Mouse (Mus musculus) embryonic facial prominence, embryonic 14.5 days (tissue): ENCODE measurements around the gene Rprd2. TPM values are rescaled to one million over a fixed set of nuclear protein-coding genes. Genes with fewer than 3 reads are reported as not detected.

Experiments used
- ATAC-seq: fragments of 200-750 bp; cut with Nextera tagmentation; 2 replicates; pipeline ENCODE4 v1.8.0; 2017; ENCODE audit warnings: low read depth, moderate number of reproducible peaks, moderate TSS enrichment
- DNase-seq: peaks from one replicate; pipeline ENCODE4 v3.0.0-alpha.2; 2015; ENCODE audit warnings: low spot score
- H3K27ac ChIP-seq: fragments of 300-500 bp; sonication (generic); replicated peaks from 2 replicates; pipeline ENCODE4 v1.5.1; 2014; ENCODE audit warnings: low read depth, mild to moderate bottlenecking, low read length, moderate library complexity
- H3K27me3 ChIP-seq: fragments of 300-500 bp; sonication (generic); replicated peaks from 2 replicates; pipeline ENCODE4 v1.6.1; 2014; ENCODE audit warnings: low read length; ENCODE audit not compliant: control insufficient read depth, insufficient read depth
- H3K36me3 ChIP-seq: fragments of 300-500 bp; sonication (generic); 2 replicates; pipeline ENCODE4 v1.6.1; 2014; ENCODE audit warnings: low read length, mixed read lengths; ENCODE audit not compliant: control insufficient read depth, insufficient read depth
- H3K4me1 ChIP-seq: fragments of 300-500 bp; sonication (generic); 2 replicates; pipeline ENCODE4 v1.6.1; 2014; ENCODE audit warnings: antibody characterized with exemption, low read length; ENCODE audit not compliant: control insufficient read depth, insufficient read depth
- H3K4me2 ChIP-seq: fragments of 300-500 bp; sonication (generic); 2 replicates; pipeline ENCODE4 v1.6.1; 2014; ENCODE audit warnings: low read depth, mild to moderate bottlenecking, low read length, moderate library complexity, mixed read lengths
- H3K4me3 ChIP-seq: fragments of 300-500 bp; sonication (generic); 2 replicates; pipeline ENCODE4 v1.5.1; 2014; ENCODE audit warnings: low read depth, mild to moderate bottlenecking, low read length
- H3K9ac ChIP-seq: fragments of 300-500 bp; sonication (generic); 2 replicates; pipeline ENCODE4 v1.6.1; 2014; ENCODE audit warnings: low read depth, mild to moderate bottlenecking, low read length, moderate library complexity, mixed read lengths
- H3K9me3 ChIP-seq: fragments of 300-500 bp; sonication (generic); 2 replicates; pipeline ENCODE4 v1.6.1; 2016; ENCODE audit warnings: low read length; ENCODE audit not compliant: control insufficient read depth
- WGBS: fragments of 180-500 bp; shearing (Covaris S2); extraction: QIAGEN DNeasy Blood & Tissue Kit; methylation state at CpG from one replicate; pipeline ENCODE4 v1.1.7; 2014; 5-methylcytosine and 5-hydroxymethylcytosine counted together
- polyA plus RNA-seq: library from polyadenylated mRNA; unstranded; fragments of >200 nt; fragmentation: Nextera tagmentation; extraction: Ambion mirVana; gene quantifications from 2 replicates; pipeline ENCODE4 v1.2.1, GENCODE M21; 2014

The Rprd2 gene
- polyA plus RNA-seq, 1 experiment from 2014 or later = 20.5 TPM

DNA sequence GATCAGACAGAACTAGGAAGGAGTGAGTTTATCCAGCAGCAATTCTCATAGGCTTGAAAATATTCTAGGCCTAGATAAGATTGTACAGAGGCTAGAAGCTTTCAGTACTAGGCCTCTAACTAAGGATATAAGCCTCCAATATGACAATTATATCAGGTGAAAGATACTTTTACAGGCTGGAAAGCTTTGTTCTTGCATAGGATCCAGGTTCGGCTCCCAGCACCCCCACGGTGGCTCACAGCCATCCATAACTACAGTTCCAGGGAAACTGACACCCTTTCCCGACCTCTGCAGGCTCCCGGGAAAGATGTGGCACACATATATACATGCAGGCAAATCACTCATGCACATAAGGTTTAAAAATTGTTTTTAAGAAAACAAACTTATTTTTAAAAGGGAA is 14.8 kb downstream of the Rprd2 start:
- no peak for DNase-seq
- 96% methylated on average over 4 of the region's 4 CpGs for WGBS

GRCm38 (mm10) chr3:95798756-95799155 is 19.9 kb downstream of the Rprd2 start:
- Histone ChIP-seq H3K4me1 (no peaks in the 10 kb centered on the region), H3K27me3 (no peaks in the 10 kb centered on the region), H3K9ac (no peak overlapping the region), H3K27ac (no peak overlapping the region), H3K4me2 (no peak overlapping the region), H3K9me3 (no peaks in the 10 kb centered on the region), H3K36me3 (no peaks in the 10 kb centered on the region), H3K4me3 (no peak overlapping the region)
- WGBS = 77% methylated on average over 4 of the region's 4 CpGs
- no peak for DNase-seq
- ATAC-seq = no peak

More for the DNA sequence above, 14.8 kb downstream of the Rprd2 start:
- Histone ChIP-seq H3K9me3 (no peaks in the 10 kb centered on the region), H3K4me1 (no peaks in the 10 kb centered on the region), H3K9ac (no peak overlapping the region), H3K4me2 (no peak overlapping the region), H3K4me3 (no peak overlapping the region), H3K27ac (no peak overlapping the region), H3K27me3 (no peaks in the 10 kb centered on the region), H3K36me3 (peaks cover 17% of the 10 kb centered on the region)
- no peak for ATAC-seq

DNA sequence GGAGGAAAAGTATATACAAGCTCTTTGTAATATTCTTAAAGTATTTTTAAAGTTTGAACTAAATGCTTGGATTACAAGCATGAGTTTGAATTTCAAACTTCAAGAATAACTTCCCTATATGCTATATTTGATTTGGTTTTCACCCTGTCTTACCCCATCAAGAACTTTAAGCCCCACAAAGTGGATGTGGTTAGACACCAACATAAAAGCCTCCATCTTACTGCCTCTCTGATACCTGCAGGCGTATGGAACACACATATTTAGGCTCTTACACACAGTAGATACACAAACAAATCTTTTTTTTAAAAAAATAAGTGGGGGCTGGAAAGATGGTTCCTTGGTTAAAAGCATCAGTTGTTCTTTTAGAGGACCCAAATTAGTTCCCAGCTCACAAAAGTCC is 24.4 kb downstream of the Rprd2 start:
- ATAC-seq = no peak
- Histone ChIP-seq H3K9ac (no peak overlapping the region), H3K27me3 (no peaks in the 10 kb centered on the region), H3K9me3 (no peaks in the 10 kb centered on the region), H3K4me1 (no peaks in the 10 kb centered on the region), H3K36me3 (0 out of 2 replicates have a peak, but pooled peaks cover 2% of the 10 kb centered on the region), H3K4me2 (no peak overlapping the region), H3K4me3 (no peak overlapping the region), H3K27ac (no peak overlapping the region)
- whole genome bisulfite sequencing = 70% methylated on average over 1 of the region's 1 CpGs
- DNase-seq = no peak

DNA sequence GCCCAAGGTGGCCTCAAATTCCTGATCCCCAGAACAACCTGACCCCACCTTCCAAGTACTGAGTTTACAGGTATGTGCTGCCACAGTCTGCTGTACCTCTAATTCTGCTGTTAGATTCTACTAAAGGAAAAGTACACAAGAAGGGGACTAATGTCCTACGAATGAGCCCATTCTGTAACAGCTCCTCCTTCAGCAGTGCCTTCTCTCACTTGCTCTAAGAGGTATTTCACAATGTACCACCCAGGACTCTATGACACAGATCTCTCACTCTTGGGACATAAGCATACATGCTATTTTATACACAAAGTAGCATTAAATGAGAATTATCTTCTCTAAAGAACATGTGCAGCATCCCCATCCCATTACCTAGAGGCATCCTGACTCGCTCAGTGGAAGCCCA is 25.0 kb downstream of the Rprd2 start:
- DNase-seq = no peak
- no peaks in the 10 kb centered on the region for H3K4me1 ChIP-seq
- 0 out of 2 replicates have a peak, but pooled peaks have one; percentile 9 for ATAC-seq
- no peaks in the 10 kb centered on the region for H3K27me3 ChIP-seq
- 0 out of 2 replicates have a peak, but pooled peaks cover 6% of the 10 kb centered on the region for H3K36me3 ChIP-seq
- H3K9me3 ChIP-seq = no peaks in the 10 kb centered on the region
- H3K9ac ChIP-seq = no peak overlapping the region
- 74% methylated on average over 2 of the region's 2 CpGs for WGBS
- H3K4me3 ChIP-seq = no peak overlapping the region
- no peak overlapping the region for H3K27ac ChIP-seq
- H3K4me2 ChIP-seq = no peak overlapping the region

DNA sequence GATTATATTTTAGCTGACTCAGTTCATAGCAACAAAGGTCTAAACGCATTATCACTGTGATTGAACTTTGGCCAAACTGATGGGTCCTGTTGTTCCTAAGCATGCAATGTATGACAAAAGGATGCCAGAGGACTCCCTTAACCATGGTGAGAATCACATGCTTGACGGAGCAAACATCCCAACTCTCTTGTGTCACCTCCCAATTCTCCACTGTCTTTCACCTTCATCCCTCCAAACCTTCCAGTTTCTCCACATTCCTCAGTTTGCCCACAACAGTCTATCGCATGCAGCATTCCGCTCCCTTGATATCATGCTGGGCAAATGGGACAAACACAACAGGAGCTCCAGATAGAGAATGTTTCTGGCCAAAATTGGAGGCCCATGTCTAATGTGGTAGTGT is 33.2 kb downstream of the Rprd2 start:
- H3K9ac ChIP-seq = no peak overlapping the region
- WGBS = 87% methylated on average over 4 of the region's 4 CpGs

DNA sequence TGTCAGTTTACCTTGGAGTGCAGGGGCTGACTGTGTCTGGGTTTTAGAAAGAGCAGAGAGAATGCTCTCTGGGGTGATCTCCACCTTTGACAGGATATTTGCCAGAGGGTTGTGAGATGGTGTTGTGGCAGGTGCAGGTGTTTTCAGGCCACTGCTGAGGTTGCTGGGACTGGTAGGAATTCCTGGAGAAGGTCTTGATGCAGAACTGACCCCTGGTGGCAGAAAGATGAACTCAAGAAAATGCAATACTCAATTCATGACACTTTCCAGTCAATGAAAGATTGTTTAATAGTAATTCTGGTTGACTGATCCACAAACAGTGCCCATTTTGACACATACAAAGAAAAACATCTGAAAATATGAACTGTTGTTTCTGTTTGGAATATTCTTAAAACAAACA is 46.7 kb downstream of the Rprd2 start:
- peaks cover 81% of the 10 kb centered on the region for H3K36me3 ChIP-seq
- H3K4me3 ChIP-seq = no peak overlapping the region
- ATAC-seq (no peak), DNase-seq (peak; percentile 25)
- no peak overlapping the region for H3K27ac ChIP-seq
- H3K9me3 ChIP-seq = no peaks in the 10 kb centered on the region
- H3K9ac ChIP-seq = no peak overlapping the region
- no peaks in the 10 kb centered on the region for H3K4me1 ChIP-seq
- H3K27me3 ChIP-seq = no peaks in the 10 kb centered on the region
- no peak overlapping the region for H3K4me2 ChIP-seq

More for the DNA sequence above, 33.2 kb downstream of the Rprd2 start:
- Histone ChIP-seq H3K27me3 (no peaks in the 10 kb centered on the region), H3K36me3 (peaks cover 77% of the 10 kb centered on the region), H3K4me2 (no peak overlapping the region), H3K9me3 (no peaks in the 10 kb centered on the region), H3K4me1 (no peaks in the 10 kb centered on the region), H3K27ac (no peak overlapping the region), H3K4me3 (no peak overlapping the region)
- DNase-seq (no peak), ATAC-seq (no peak)

- no peak for ATAC-seq
- Histone ChIP-seq H3K9ac (no peak overlapping the region), H3K27ac (no peak overlapping the region), H3K4me2 (no peak overlapping the region), H3K4me1 (no peaks in the 10 kb centered on the region), H3K4me3 (no peak overlapping the region), H3K36me3 (peaks cover 79% of the 10 kb centered on the region), H3K9me3 (no peaks in the 10 kb centered on the region), H3K27me3 (no peaks in the 10 kb centered on the region)
- WGBS = 93% methylated on average over 10 of the region's 10 CpGs
- DNase-seq = no peak
Observed at GRCm38 (mm10) chr3:95765534-95765933, 53.1 kb downstream of the Rprd2 start.

DNA sequence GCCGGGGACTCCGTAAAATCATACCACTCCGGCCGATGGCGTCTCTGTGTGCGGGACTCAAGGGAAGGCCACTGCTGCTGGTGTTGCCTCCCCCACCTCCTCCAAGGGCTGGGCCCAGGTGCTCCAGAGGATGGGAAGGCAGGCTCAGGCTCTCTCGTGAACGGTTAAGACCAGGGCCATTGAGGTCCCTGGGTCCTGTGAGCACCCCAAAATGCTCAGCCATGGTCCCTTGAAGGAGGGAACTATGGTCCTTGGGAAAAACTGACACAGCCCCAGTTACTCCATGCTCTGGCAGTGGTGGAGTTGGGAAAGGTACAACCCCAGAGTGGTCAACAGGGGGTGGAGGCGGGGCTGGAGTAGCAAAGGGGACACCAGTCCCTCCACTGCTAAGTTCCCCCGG is 54.9 kb downstream of the Rprd2 start:
- H3K27ac ChIP-seq = no peak overlapping the region
- no peak overlapping the region for H3K4me2 ChIP-seq
- H3K4me1 ChIP-seq = no peaks in the 10 kb centered on the region
- no peak overlapping the region for H3K9ac ChIP-seq
- no peaks in the 10 kb centered on the region for H3K27me3 ChIP-seq
- no peaks in the 10 kb centered on the region for H3K9me3 ChIP-seq
- no peak for DNase-seq
- WGBS = 80% methylated on average over 10 of the region's 10 CpGs
- no peak overlapping the region for H3K4me3 ChIP-seq
- peaks cover 65% of the 10 kb centered on the region for H3K36me3 ChIP-seq
- ATAC-seq = no peak

DNA sequence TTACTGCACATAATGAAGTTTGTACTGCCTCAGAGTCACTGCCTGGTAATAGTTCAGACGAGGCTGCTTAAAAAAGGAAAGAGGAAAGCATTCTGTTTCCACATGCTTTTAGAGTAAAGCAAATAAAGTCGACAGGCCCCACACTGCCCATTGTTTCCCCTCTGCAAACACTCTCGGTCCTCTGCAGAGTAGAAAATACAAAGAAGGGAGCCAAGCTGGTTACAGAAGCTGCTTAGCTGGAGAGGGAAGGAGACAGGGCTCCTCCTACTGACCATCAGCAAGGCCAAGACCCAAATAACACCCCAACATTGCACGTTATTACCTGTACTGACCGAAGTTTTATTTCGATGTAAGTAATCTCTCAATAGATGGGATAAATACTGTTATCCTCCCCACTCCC is 55.7 kb downstream of the Rprd2 start:
- ATAC-seq (no peak), DNase-seq (no peak)
- H3K9ac ChIP-seq = no peak overlapping the region
- H3K4me1 ChIP-seq = no peaks in the 10 kb centered on the region
- H3K9me3 ChIP-seq = no peaks in the 10 kb centered on the region
- no peak overlapping the region for H3K27ac ChIP-seq
- no peak overlapping the region for H3K4me3 ChIP-seq
- peaks cover 58% of the 10 kb centered on the region for H3K36me3 ChIP-seq
- 58% methylated on average over 6 of the region's 6 CpGs for WGBS
- H3K4me2 ChIP-seq = no peak overlapping the region
- no peaks in the 10 kb centered on the region for H3K27me3 ChIP-seq
